Mouse (Mus musculus) heart, embryonic 14.5 days (tissue): ENCODE results near the gene Uba7. TPM values are rescaled to one million over a fixed set of nuclear protein-coding genes. Genes with fewer than 3 reads are reported as not detected.
A peak's percentile ranks its signal among the peaks of the same experiment; 100 is the strongest.

Source experiments
- ATAC-seq: fragments of 200-750 bp; cut with Nextera tagmentation; 2 replicates; pipeline ENCODE4 v1.8.0; 2017; ENCODE audit warnings: low read depth, moderate TSS enrichment; ENCODE audit not compliant: insufficient number of reproducible peaks, insufficient read depth, low FRiP score
- H3K27ac ChIP-seq, 2 experiments: fragments of 200-500 bp in 1 of 2; fragments of 300-500 bp in 1 of 2; sonication (generic) in 1 of 2; replicated peaks in 1 of 2; 2 replicates each; pipeline ENCODE4 v1.5.1; 2012 to 2014; ENCODE audit warnings: low read depth in 2 of 2, low read length in 2 of 2, control low read depth in 1 of 2, mild to moderate bottlenecking in 1 of 2, mixed read lengths in 1 of 2; ENCODE audit not compliant: control insufficient read depth in 1 of 2, insufficient read depth in 1 of 2
- H3K27me3 ChIP-seq: fragments of 300-500 bp; sonication (generic); 2 replicates; pipeline ENCODE4 v1.6.1; 2014; ENCODE audit warnings: mild to moderate bottlenecking, low read length, control low read depth; ENCODE audit not compliant: control insufficient read depth, insufficient read depth
- H3K36me3 ChIP-seq: fragments of 300-500 bp; sonication (generic); 2 replicates; pipeline ENCODE4 v1.6.1; 2014; ENCODE audit warnings: mild to moderate bottlenecking, control low read depth, low read length, mixed read lengths; ENCODE audit not compliant: control insufficient read depth, insufficient read depth
- H3K4me1 ChIP-seq, 2 experiments: fragments of 200-500 bp in 1 of 2; fragments of 300-500 bp in 1 of 2; sonication (generic) in 1 of 2; 2 replicates each; pipeline ENCODE4 v1.6.1; 2012 to 2014; ENCODE audit warnings: low read length in 2 of 2, control low read depth in 1 of 2, mixed read lengths in 1 of 2; ENCODE audit not compliant: control insufficient read depth in 2 of 2, insufficient read depth in 2 of 2
- H3K4me2 ChIP-seq: fragments of 300-500 bp; sonication (generic); 2 replicates; pipeline ENCODE4 v1.6.1; 2014; ENCODE audit warnings: mild to moderate bottlenecking, low read length
- H3K4me3 ChIP-seq, 2 experiments: fragments of 200-500 bp in 1 of 2; fragments of 300-500 bp in 1 of 2; sonication (generic) in 1 of 2; 2 replicates each; pipeline ENCODE4 v1.5.1; 2012 to 2014; ENCODE audit warnings: low read length in 2 of 2, mild to moderate bottlenecking in 2 of 2, control low read depth in 1 of 2, low read depth in 1 of 2, moderate library complexity in 1 of 2; ENCODE audit not compliant: control insufficient read depth in 1 of 2, insufficient read depth in 1 of 2
- H3K9ac ChIP-seq: fragments of 300-500 bp; sonication (generic); 2 replicates; pipeline ENCODE4 v1.6.1; 2014; ENCODE audit warnings: mild to moderate bottlenecking, low read length
- H3K9me3 ChIP-seq: fragments of 300-500 bp; sonication (generic); 2 replicates; pipeline ENCODE4 v1.6.1; 2016; ENCODE audit warnings: low read length, control low read depth; ENCODE audit not compliant: control insufficient read depth
- WGBS: fragments of 180-500 bp; shearing (Covaris S2); extraction: QIAGEN DNeasy Blood & Tissue Kit; methylation state at CpG from one replicate; pipeline ENCODE4 v1.1.7; 2014; 5-methylcytosine and 5-hydroxymethylcytosine counted together
- polyA plus RNA-seq: library from polyadenylated mRNA; unstranded; fragments of >200 nt; fragmentation: Nextera tagmentation; extraction: Ambion mirVana; gene quantifications from 2 replicates; pipeline ENCODE4 v1.2.1, GENCODE M21; 2014

Gene Uba7
- 33.1 and 34.2 TPM in 2 replicates for polyA plus RNA-seq

GRCm38 (mm10) chr9:107975399-107976386 lies at the start of gene Uba7:
TSS of gene Uba7 (plus strand) at chr9:107975505.
- ATAC-seq: peak; percentile 46; the same call in 1 of the 2 replicates
- 32% methylated on average over 12 of the region's 12 CpGs for WGBS
- peaks cover 20 to 47% of the 10 kb centered on the region in 2 experiments for H3K4me1 ChIP-seq

GRCm38 (mm10) chr9:107926920-107927420 lies 48.3 kb upstream of the Uba7 start:
- peaks cover 25 to 46% of the 10 kb centered on the region in 2 experiments for H3K4me1 ChIP-seq
- H3K27ac ChIP-seq: peak overlapping the region in 1 of 2 experiments; percentile 19; a peak in 1 of 4 replicates
- H3K9me3 ChIP-seq: no peaks in the 10 kb centered on the region
- 18% methylated on average over 9 of the region's 9 CpGs for WGBS
- H3K9ac ChIP-seq: no peak overlapping the region
- H3K4me3 ChIP-seq: no peak overlapping the region
- H3K4me2 ChIP-seq: peak overlapping the region; percentile 29; the same call in 1 of the 2 replicates
- no peaks in the 10 kb centered on the region for H3K36me3 ChIP-seq
- ATAC-seq: no peak
- H3K27me3 ChIP-seq: no peaks in the 10 kb centered on the region

More at GRCm38 (mm10) chr9:107975399-107976386, at the start of gene Uba7:
- no peaks in the 10 kb centered on the region for H3K27me3 ChIP-seq
- H3K36me3 ChIP-seq: peaks cover 27% of the 10 kb centered on the region
- peak within 1 kb of the TSS; percentile 91 to 93 for H3K27ac ChIP-seq
- H3K4me3 ChIP-seq: peak within 1 kb of the TSS; percentile 35 to 36
- peak within 1 kb of the TSS; percentile 72 for H3K4me2 ChIP-seq
- H3K9me3 ChIP-seq: no peaks in the 10 kb centered on the region
- peak within 1 kb of the TSS; percentile 70 for H3K9ac ChIP-seq

GRCm38 (mm10) chr9:107927749-107928148 lies 47.6 kb upstream of the Uba7 start:
- H3K27ac ChIP-seq: no peak overlapping the region
- peaks cover 25 to 46% of the 10 kb centered on the region in 2 experiments for H3K4me1 ChIP-seq
- no peak overlapping the region for H3K4me3 ChIP-seq
- no peak overlapping the region for H3K9ac ChIP-seq
- no peaks in the 10 kb centered on the region for H3K27me3 ChIP-seq
- no peak overlapping the region for H3K4me2 ChIP-seq
- H3K36me3 ChIP-seq: no peaks in the 10 kb centered on the region
- 60% methylated on average over 5 of the region's 5 CpGs for WGBS
- H3K9me3 ChIP-seq: no peaks in the 10 kb centered on the region
- ATAC-seq: no peak

- Histone ChIP-seq H3K4me3 (no peak within 1 kb of the TSS), H3K36me3 (no peaks in the 10 kb centered on the region), H3K27me3 (no peaks in the 10 kb centered on the region), H3K9ac (no peak within 1 kb of the TSS), H3K4me1 (peaks cover 25 to 46% of the 10 kb centered on the region in 2 experiments), H3K27ac (no peak within 1 kb of the TSS), H3K9me3 (no peaks in the 10 kb centered on the region), H3K4me2 (peak within 1 kb of the TSS; percentile 29; the same call in 1 of the 2 replicates)
- WGBS: 73% methylated on average over 3 of the region's 3 CpGs
- no peak for ATAC-seq
Observed at GRCm38 (mm10) chr9:107928169-107928568, 47.1 kb upstream of the Uba7 start, which contains the start of gene Actl11. TSS of gene Actl11 (plus strand) at chr9:107928469.

GRCm38 (mm10) chr9:107932221-107932620 lies 43.1 kb upstream of the Uba7 start:
- Histone ChIP-seq H3K9ac (no peak overlapping the region), H3K4me3 (no peak overlapping the region), H3K9me3 (no peaks in the 10 kb centered on the region), H3K4me2 (no peak overlapping the region), H3K36me3 (no peaks in the 10 kb centered on the region), H3K4me1 (peaks cover 12 to 31% of the 10 kb centered on the region in 2 experiments; a peak in 3 of 4 replicates), H3K27me3 (peaks cover 34% of the 10 kb centered on the region), H3K27ac (no peak overlapping the region)
- 73% methylated on average over 4 of the region's 4 CpGs for WGBS
- ATAC-seq: no peak

- Histone ChIP-seq H3K36me3 (no peaks in the 10 kb centered on the region), H3K27me3 (peaks cover 47% of the 10 kb centered on the region), H3K9me3 (no peaks in the 10 kb centered on the region), H3K4me1 (peaks cover 0 to 13% of the 10 kb centered on the region in 2 experiments; a peak in 2 of 4 replicates), H3K4me2 (no peak overlapping the region), H3K4me3 (no peak overlapping the region), H3K9ac (no peak overlapping the region), H3K27ac (no peak overlapping the region)
- 81% methylated on average over 11 of the region's 11 CpGs for WGBS
- no peak for ATAC-seq
Observed at GRCm38 (mm10) chr9:107934146-107934545, 41.2 kb upstream of the Uba7 start.

- Histone ChIP-seq H3K9ac (peak within 1 kb of the TSS; percentile 68), H3K27ac (no peak within 1 kb of the TSS), H3K27me3 (peaks cover 47% of the 10 kb centered on the region), H3K4me3 (peak within 1 kb of the TSS; percentile 42 to 49), H3K4me2 (peak within 1 kb of the TSS; percentile 90), H3K4me1 (peaks cover 0 to 13% of the 10 kb centered on the region in 2 experiments; a peak in 2 of 4 replicates), H3K36me3 (no peaks in the 10 kb centered on the region), H3K9me3 (no peaks in the 10 kb centered on the region)
- 17% methylated on average over 3 of the region's 3 CpGs for WGBS
- no peak for ATAC-seq
Observed at GRCm38 (mm10) chr9:107935374-107935773, 39.9 kb upstream of the Uba7 start, which contains the start of gene Camkv. TSS of gene Camkv (plus strand) at chr9:107935674.
